Mouse (Mus musculus) myocyte (in vitro differentiated cells): ENCODE data around the gene Mical2. TPM values are rescaled to one million over a fixed set of nuclear protein-coding genes. Genes with fewer than 3 reads are reported as not detected.
A peak's percentile ranks its signal among the peaks of the same experiment; 100 is the strongest.

Source experiments
- H3K27me3 ChIP-seq: one replicate; pipeline ENCODE4 v1.6.1; 2011; ENCODE audit not compliant: control insufficient read depth, insufficient read depth, insufficient read length
- H3K36me3 ChIP-seq: one replicate; pipeline ENCODE4 v1.6.1; 2011; ENCODE audit not compliant: control insufficient read depth, insufficient read depth
- H3K4me2 ChIP-seq: one replicate; pipeline ENCODE4 v1.6.1; 2011; ENCODE audit warnings: low read depth, control low read depth
- H3K4me3 ChIP-seq: one replicate; pipeline ENCODE4 v1.5.1; 2011; ENCODE audit warnings: mild to moderate bottlenecking, control low read depth, moderate library complexity
- H3K79me2 ChIP-seq: one replicate; pipeline ENCODE4 v1.6.1; 2011; ENCODE audit not compliant: control insufficient read depth, insufficient read depth
- H3ac ChIP-seq: one replicate; pipeline ENCODE4 v1.6.1; 2011; ENCODE audit not compliant: control insufficient read depth, insufficient read length
- CEBPB ChIP-seq: IDR thresholded peaks from 2 replicates; pipeline ENCODE4 v1.6.1; 2011; ENCODE audit warnings: mild to moderate bottlenecking, moderate library complexity; ENCODE audit not compliant: poor library complexity, insufficient read depth, severe bottlenecking
- E2F4 ChIP-seq: IDR thresholded peaks from one replicate; pipeline ENCODE4 v1.6.1; 2011; ENCODE audit warnings: mild to moderate bottlenecking, control low read depth, moderate library complexity; ENCODE audit not compliant: insufficient read depth
- MAX ChIP-seq: IDR thresholded peaks from one replicate; pipeline ENCODE4 v1.6.1; 2011; ENCODE audit warnings: low read depth, mild to moderate bottlenecking, control low read depth
- MYOD1 ChIP-seq, 3 experiments: IDR thresholded peaks; one replicate each; pipeline ENCODE4 v1.6.1; 2011; ENCODE audit warnings: control low read depth in 2 of 3, low read depth in 2 of 3, mild to moderate bottlenecking in 2 of 3, moderate library complexity in 1 of 3; ENCODE audit not compliant: insufficient read length in 2 of 3, control insufficient read depth in 1 of 3
- MYOG ChIP-seq, 3 experiments: IDR thresholded peaks; one replicate each; pipeline ENCODE4 v1.6.1; 2011; ENCODE audit warnings: control low read depth in 2 of 3, low read depth in 2 of 3, mild to moderate bottlenecking in 2 of 3; ENCODE audit not compliant: insufficient read length in 2 of 3, control insufficient read depth in 1 of 3, insufficient read depth in 1 of 3
- POLR2A ChIP-seq: IDR thresholded peaks from one replicate; pipeline ENCODE4 v1.6.1; 2011; ENCODE audit warnings: low read depth, mild to moderate bottlenecking, control low read depth, moderate library complexity; ENCODE audit not compliant: insufficient read length
- POLR2AphosphoS2 ChIP-seq: IDR thresholded peaks from one replicate; pipeline ENCODE4 v1.6.1; 2011; ENCODE audit warnings: low read depth, control low read depth; ENCODE audit not compliant: insufficient read length
- SRF ChIP-seq: IDR thresholded peaks from one replicate; pipeline ENCODE4 v1.6.1; 2011; ENCODE audit warnings: low read depth; ENCODE audit not compliant: control insufficient read depth, insufficient read length
- TCF3 ChIP-seq: IDR thresholded peaks from one replicate; pipeline ENCODE4 v1.6.1; 2011; ENCODE audit warnings: low read depth, control low read depth; ENCODE audit not compliant: insufficient read length
- USF1 ChIP-seq: IDR thresholded peaks from one replicate; pipeline ENCODE4 v1.6.1; 2011; ENCODE audit warnings: low read depth, mild to moderate bottlenecking, control low read depth, moderate library complexity
- polyA plus RNA-seq: library from polyadenylated mRNA; unstranded; fragments of >200 nt; fragmentation: generic; extraction: Trizol; gene quantifications from one replicate; pipeline ENCODE4 v1.2.1, GENCODE M21; 2012; ENCODE audit warnings: missing spikeins

Mical2 gene
- polyA plus RNA-seq, 1 experiment: 34.8 TPM

DNA sequence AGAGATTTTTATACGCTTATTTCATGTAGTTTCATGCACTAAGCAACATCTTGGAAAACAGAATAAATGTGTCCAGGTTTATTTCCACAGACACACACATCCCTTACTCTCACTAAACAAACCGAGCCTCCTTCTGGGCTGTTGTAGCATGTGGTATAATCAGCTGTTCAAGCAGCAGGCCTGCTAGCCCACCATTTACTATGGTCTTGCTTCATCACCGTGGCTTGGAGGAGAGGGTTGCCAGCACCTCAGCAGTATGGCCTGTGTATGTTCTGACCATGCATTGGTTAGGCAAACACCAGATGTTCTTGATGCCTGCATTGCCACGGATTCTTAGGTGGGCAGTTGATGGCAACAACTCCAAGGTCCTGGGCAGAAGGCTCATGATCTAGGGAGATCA is 232.3 kb downstream of the Mical2 start:
- TF ChIP-seq POLR2A (no peak), MAX (no peak), TCF3 (no peak), CEBPB (no peak), MYOD1 (IDR thresholded peaks at IDR 0.05; ENCODE audit: control insufficient read depth in 1 of 3, insufficient read length in 2 of 3, low read depth in 2 of 3) (peak in 2 of 3 experiments; percentile 54 to 58), E2F4 (no peak), MYOG (IDR thresholded peaks at IDR 0.05; ENCODE audit: control insufficient read depth in 1 of 3, insufficient read depth in 1 of 3, insufficient read length in 2 of 3, low read depth in 2 of 3) (peak in 1 of 3 experiments; percentile 47)
- no peaks in the 10 kb centered on the region for H3K36me3 ChIP-seq
- peak overlapping the region; percentile 52 for H3K4me2 ChIP-seq
- peaks cover 62% of the 10 kb centered on the region for H3K79me2 ChIP-seq
- H3ac ChIP-seq: no peak overlapping the region
- H3K4me3 ChIP-seq: no peak overlapping the region
- H3K27me3 ChIP-seq: no peaks in the 10 kb centered on the region

DNA sequence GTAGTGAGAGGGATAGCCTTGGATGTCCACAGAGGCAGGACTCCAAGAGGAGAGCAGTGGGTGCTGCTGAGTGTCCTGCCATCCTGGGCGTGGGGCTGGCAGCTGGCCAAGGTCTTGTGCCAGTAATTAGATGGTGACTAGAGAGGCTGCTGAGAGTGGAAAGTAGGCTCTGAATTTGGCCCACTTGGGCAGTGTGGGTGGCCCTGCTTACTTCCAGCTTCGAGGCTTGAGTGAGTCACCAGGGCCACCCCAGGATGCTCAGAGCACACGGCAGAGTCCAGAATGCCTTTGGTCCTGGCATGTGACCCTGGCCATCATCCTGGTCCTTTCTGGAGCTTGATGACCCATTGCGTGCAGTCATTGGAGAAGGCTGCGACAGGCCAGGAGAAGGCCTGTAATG is 232.8 kb downstream of the Mical2 start:
- H3ac ChIP-seq: no peak overlapping the region
- TF ChIP-seq SRF (no peak), CEBPB (no peak), E2F4 (no peak), TCF3 (no peak), USF1 (peak; percentile 50), POLR2AphosphoS2 (no peak)
- H3K4me2 ChIP-seq: peak overlapping the region; percentile 52

More for the DNA sequence above, 232.8 kb downstream of the Mical2 start:
- H3K4me3 ChIP-seq: no peak overlapping the region
- no peaks in the 10 kb centered on the region for H3K27me3 ChIP-seq
- H3K79me2 ChIP-seq: peaks cover 67% of the 10 kb centered on the region
- H3K36me3 ChIP-seq: no peaks in the 10 kb centered on the region

Other genes with a start within 250 kb of the Mical2 start
- 28.7 TPM for gene Usp47, start 202.4 kb upstream of the Mical2 start, polyA plus RNA-seq
- gene Dkk3, start 66.8 kb upstream of the Mical2 start, polyA plus RNA-seq: 0.10 TPM
- 78.3 TPM for gene Parva, start 201.6 kb downstream of the Mical2 start, polyA plus RNA-seq